Mouse (Mus musculus): Measurements from ENCODE around the gene Emc3. TPM values are rescaled to one million over a fixed set of nuclear protein-coding genes. Genes with fewer than 3 reads are reported as not detected.

Emc3 gene
- polyA plus RNA-seq, 1 experiment from 2014 or later: 88.0 TPM

- DNase-seq (ENCODE audit: low spot score): peak; percentile 88
- Histone ChIP-seq H3K4me1 (peaks cover 31% of the 10 kb centered on the region), H3K27ac (0 out of 2 replicates have a peak overlapping the region, but pooled peaks have one; percentile 65), H3K36me3 (no peaks in the 10 kb centered on the region), H3K27me3 (ENCODE audit: insufficient read depth, poor library complexity, severe bottlenecking) (peaks cover 82% of the 10 kb centered on the region), H3K4me3 (peak overlapping the region; percentile 57), H3K9me3 (no peaks in the 10 kb centered on the region)
- 6% methylated on average over 9 of the region's 9 CpGs for WGBS
These were observed 62.4 kb downstream of the Emc3 start for GRCm38 (mm10) chr6:113469021-113469420.

- Histone ChIP-seq H3K27ac (no peak overlapping the region), H3K9me3 (no peaks in the 10 kb centered on the region), H3K4me3 (no peak overlapping the region), H3K4me1 (peaks cover 31% of the 10 kb centered on the region), H3K36me3 (no peaks in the 10 kb centered on the region), H3K27me3 (ENCODE audit: insufficient read depth, poor library complexity, severe bottlenecking) (peaks cover 79% of the 10 kb centered on the region)
- WGBS: 61% methylated on average over 3 of the region's 3 CpGs
- no peak for DNase-seq (ENCODE audit: low spot score)
These were observed 62.9 kb downstream of the Emc3 start for GRCm38 (mm10) chr6:113468512-113468911.

GRCm38 (mm10) chr6:113465602-113466001 is 65.8 kb downstream of the Emc3 start:
- DNase-seq (ENCODE audit: low spot score): no peak
- H3K27me3 ChIP-seq (ENCODE audit: insufficient read depth, poor library complexity, severe bottlenecking): peaks cover 55% of the 10 kb centered on the region

More at GRCm38 (mm10) chr6:113465602-113466001, 65.8 kb downstream of the Emc3 start:
- Histone ChIP-seq H3K4me3 (no peak overlapping the region), H3K27ac (no peak overlapping the region), H3K4me1 (peaks cover 15% of the 10 kb centered on the region), H3K9me3 (no peaks in the 10 kb centered on the region), H3K36me3 (no peaks in the 10 kb centered on the region)
- WGBS: 53% methylated on average over 5 of the region's 5 CpGs

Small RNAs within 50 kb of the gene (microRNA-seq; reads per million reads assigned to microRNA genes)
- not detected for gene Gm23365

Other genes with a start within 250 kb of the Emc3 start
- 0.05 TPM in 1 of 2 replicates, not detected in the other for gene Cpne9, start 249.3 kb downstream of the Emc3 start, polyA plus RNA-seq (2016; fragmentation: Nextera tagmentation; extraction: Ambion mirVana)
- 15.0 and 17.7 TPM in 2 replicates for gene Brpf1, start 224.5 kb downstream of the Emc3 start, polyA plus RNA-seq (2016; fragmentation: Nextera tagmentation; extraction: Ambion mirVana)
- 13.6 and 15.9 TPM in 2 replicates for gene Ogg1, start 204.7 kb downstream of the Emc3 start, polyA plus RNA-seq (2016; fragmentation: Nextera tagmentation; extraction: Ambion mirVana)
- 82.7 and 89.2 TPM in 2 replicates for gene Camk1, start 187.7 kb downstream of the Emc3 start, polyA plus RNA-seq (2016; fragmentation: Nextera tagmentation; extraction: Ambion mirVana)
- 46.7 TPM in 2 replicates for gene Tada3, start 153.8 kb downstream of the Emc3 start, polyA plus RNA-seq (2016; fragmentation: Nextera tagmentation; extraction: Ambion mirVana)
- gene Arpc4, start 153.5 kb downstream of the Emc3 start, polyA plus RNA-seq (2016; fragmentation: Nextera tagmentation; extraction: Ambion mirVana): 330 and 356 TPM in 2 replicates
- gene Ttll3, start 142.4 kb downstream of the Emc3 start, polyA plus RNA-seq (2016; fragmentation: Nextera tagmentation; extraction: Ambion mirVana): 2.0 and 2.5 TPM in 2 replicates
- 23.4 and 26.1 TPM in 2 replicates for gene Rpusd3, start 112.3 kb downstream of the Emc3 start, polyA plus RNA-seq (2016; fragmentation: Nextera tagmentation; extraction: Ambion mirVana)
- 0.10 TPM in 1 of 2 replicates, not detected in the other for gene Cidec, start 95.9 kb downstream of the Emc3 start, polyA plus RNA-seq (2016; fragmentation: Nextera tagmentation; extraction: Ambion mirVana)
- 79.5 and 89.1 TPM in 2 replicates for gene Jagn1, start 89.1 kb downstream of the Emc3 start, polyA plus RNA-seq (2016; fragmentation: Nextera tagmentation; extraction: Ambion mirVana)
- 1.9 and 3.6 TPM in 2 replicates for gene Il17re, start 73.2 kb downstream of the Emc3 start, polyA plus RNA-seq (2016; fragmentation: Nextera tagmentation; extraction: Ambion mirVana)
- 4.3 and 4.5 TPM in 2 replicates for gene Il17rc, start 60.2 kb downstream of the Emc3 start, polyA plus RNA-seq (2016; fragmentation: Nextera tagmentation; extraction: Ambion mirVana)
- 42.1 and 57.8 TPM in 2 replicates for gene Creld1, start 48.4 kb downstream of the Emc3 start, polyA plus RNA-seq (2016; fragmentation: Nextera tagmentation; extraction: Ambion mirVana)
- 0.32 and 0.41 TPM in 2 replicates for gene Prrt3, start 29.7 kb downstream of the Emc3 start, polyA plus RNA-seq (2016; fragmentation: Nextera tagmentation; extraction: Ambion mirVana)
- 12.6 and 13.9 TPM in 2 replicates for gene Fancd2, start within 50 bp of the Emc3 start, polyA plus RNA-seq (2016; fragmentation: Nextera tagmentation; extraction: Ambion mirVana)
- 0.16 and 0.38 TPM in 2 replicates for gene Fancd2os, start 69.1 kb upstream of the Emc3 start, polyA plus RNA-seq (2016; fragmentation: Nextera tagmentation; extraction: Ambion mirVana)
- gene Brk1, start 73.1 kb upstream of the Emc3 start, polyA plus RNA-seq (2016; fragmentation: Nextera tagmentation; extraction: Ambion mirVana): 170 and 197 TPM in 2 replicates
- gene Vhl, start 92.3 kb upstream of the Emc3 start, polyA plus RNA-seq (2016; fragmentation: Nextera tagmentation; extraction: Ambion mirVana): 32.3 and 34.2 TPM in 2 replicates
- 12.5 TPM in 2 replicates for gene Irak2, start 106.8 kb upstream of the Emc3 start, polyA plus RNA-seq (2016; fragmentation: Nextera tagmentation; extraction: Ambion mirVana)
- 0.70 and 0.84 TPM in 2 replicates for gene Tatdn2, start 165.4 kb upstream of the Emc3 start, polyA plus RNA-seq (2016; fragmentation: Nextera tagmentation; extraction: Ambion mirVana)
- gene Ghrl, start 188.2 kb upstream of the Emc3 start, polyA plus RNA-seq (2016; fragmentation: Nextera tagmentation; extraction: Ambion mirVana): 1.5 TPM in 1 of 2 replicates, not detected in the other
- 288 and 313 TPM in 2 replicates for gene Sec13, start 209.1 kb upstream of the Emc3 start, polyA plus RNA-seq (2016; fragmentation: Nextera tagmentation; extraction: Ambion mirVana)

Measured in heart, embryonic 10.5 days (tissue).